Mouse (Mus musculus) CD4-positive, CD25-positive, alpha-beta regulatory T cell, adult 2 months (primary cell): ENCODE measurements around the gene Ldah.

Experiments used
- DNase-seq: peaks from one replicate; pipeline ENCODE4 v3.0.0-alpha.2; 2012; ENCODE audit warnings: low read depth, low spot score

The Ldah gene

GRCm38 (mm10) chr12:8313270-8313771, 105.4 kb downstream of the Ldah start, which contains the start of gene Hs1bp3:
Gene Hs1bp3, plus strand, starts transcription at chr12:8313432.
- peak; percentile 94 for DNase-seq

DNA sequence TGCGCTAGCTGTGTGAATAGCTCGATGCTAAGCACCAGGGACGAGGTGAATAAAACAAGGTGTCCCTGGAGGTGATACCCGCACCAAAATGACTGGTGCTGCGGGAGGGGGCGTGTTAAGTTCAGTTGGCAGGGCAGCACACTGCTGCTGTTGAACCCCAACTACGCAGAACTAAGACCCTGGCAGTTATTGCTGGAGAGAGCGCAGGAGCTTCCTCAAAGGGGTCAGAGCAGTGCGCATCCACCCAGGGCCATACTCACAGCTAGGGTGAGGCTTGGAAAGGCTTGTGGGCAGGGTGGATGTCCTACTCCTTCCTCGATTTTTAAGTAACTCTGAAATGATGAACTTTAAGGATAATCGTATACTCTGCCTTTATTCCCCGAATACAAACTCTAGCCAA, 105.9 kb downstream of the Ldah start:
- DNase-seq, result no peak

- peak; percentile 24 for DNase-seq
Observed at GRCm38 (mm10) chr12:8316541-8316940, 108.6 kb downstream of the Ldah start.

DNA sequence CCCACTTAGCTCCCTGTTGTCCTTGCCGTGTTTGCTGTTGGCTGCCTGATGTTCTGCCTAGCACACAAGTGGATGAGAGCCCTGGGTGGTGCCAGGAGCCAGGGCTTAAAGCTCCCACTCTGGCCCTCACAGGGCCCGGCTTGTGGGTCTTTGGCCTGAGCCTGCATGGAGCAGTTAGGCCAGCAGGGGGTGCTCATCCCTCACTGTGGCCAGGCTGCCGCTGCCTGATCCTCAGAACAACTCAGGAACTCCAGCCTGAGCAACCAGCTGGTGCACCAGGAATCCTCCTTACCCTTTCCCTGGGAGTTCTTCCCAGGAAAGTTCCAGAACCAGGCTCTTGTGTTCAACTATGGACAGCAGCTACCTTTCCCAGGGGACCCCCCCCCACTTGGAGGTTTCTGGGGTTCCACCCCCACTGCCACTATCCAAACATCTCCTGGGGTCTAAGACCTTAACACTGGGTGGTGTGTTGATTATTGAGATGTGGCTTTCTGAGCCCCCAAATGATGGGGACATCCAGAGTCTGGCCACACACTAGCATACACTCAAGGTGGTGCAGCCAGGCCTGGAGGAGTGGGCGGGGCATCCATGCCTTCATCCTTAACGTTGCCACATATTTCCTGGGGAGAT, 112.3 kb downstream of the Ldah start:
- peak; percentile 83 for DNase-seq

GRCm38 (mm10) chr12:8321506-8321905, 113.6 kb downstream of the Ldah start:
- DNase-seq, result no peak

DNA sequence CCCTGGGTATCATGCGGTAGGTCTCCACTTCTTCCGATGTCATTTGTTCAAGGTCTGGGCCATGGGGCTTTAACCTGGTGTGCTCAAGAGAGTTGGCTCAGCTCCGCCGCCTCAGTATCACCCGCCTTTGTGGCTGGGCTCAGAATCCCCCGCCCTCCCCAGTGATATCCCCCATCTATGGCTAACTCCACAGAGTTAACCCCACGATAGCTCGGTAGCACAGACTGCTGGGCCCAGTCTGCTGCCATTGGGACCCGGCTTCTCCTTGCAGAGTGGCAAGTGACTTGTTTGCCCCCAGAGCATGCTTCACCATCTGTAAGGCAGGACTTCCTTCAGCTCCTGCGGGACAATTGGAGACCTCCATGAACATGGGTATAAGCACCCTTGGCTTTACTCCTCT, 116.2 kb downstream of the Ldah start:
- no peak for DNase-seq

- DNase-seq, result no peak
Observed at GRCm38 (mm10) chr12:8325245-8325942, 117.5 kb downstream of the Ldah start.

DNA sequence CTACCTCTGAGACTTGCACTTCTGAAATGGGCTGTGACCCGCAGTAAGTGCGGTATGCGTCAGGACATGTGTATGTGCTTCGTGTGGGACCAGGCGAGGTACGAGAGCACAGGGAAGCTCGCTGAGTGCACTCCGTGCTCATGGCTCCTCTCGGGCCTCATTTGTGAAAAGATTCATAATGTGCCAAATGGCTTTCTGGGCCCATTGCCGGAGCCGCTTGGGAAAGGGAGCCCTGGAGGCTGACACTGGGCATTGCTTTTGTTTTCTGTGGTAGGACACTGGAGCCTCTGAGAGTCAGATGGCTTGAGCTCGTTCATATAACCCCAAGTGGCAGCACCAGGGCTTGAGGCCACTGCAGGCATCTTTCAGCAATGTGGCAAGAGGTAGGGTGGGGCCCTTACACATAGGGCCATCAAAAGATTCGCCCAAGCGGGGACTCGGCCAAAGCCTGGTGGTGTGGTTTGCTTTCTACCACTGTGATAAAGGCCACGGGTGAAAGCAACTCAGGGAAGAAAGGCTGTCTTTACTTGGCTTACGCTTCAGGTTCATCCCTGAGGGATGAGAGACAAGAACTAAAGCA, 118.1 kb downstream of the Ldah start:
- no peak for DNase-seq

- peak; percentile 92 for DNase-seq
Observed at GRCm38 (mm10) chr12:8326825-8327674, 119.1 kb downstream of the Ldah start.

GRCm38 (mm10) chr12:8327675-8328053, 119.8 kb downstream of the Ldah start:
- DNase-seq, result no peak

DNA sequence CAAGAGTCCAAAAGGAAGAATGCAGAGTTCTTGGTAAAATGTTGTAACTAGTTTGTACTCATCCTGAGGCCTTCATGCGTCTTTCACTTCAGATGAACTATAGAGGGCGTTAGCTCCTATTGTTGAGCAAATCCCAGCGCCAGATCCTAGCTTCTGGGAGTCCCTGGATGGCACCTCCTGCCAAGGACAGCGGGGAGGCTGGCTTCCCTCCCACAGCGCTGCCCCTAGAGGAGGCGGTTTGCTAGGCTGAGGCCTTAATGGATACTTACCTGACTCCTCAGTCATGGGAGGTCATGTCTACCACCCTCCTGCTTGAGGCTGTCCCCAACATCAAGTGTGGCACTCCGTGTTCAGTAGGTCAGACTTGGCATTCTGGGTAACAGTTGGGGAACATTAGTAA, 121.3 kb downstream of the Ldah start:
- DNase-seq, result no peak

DNA sequence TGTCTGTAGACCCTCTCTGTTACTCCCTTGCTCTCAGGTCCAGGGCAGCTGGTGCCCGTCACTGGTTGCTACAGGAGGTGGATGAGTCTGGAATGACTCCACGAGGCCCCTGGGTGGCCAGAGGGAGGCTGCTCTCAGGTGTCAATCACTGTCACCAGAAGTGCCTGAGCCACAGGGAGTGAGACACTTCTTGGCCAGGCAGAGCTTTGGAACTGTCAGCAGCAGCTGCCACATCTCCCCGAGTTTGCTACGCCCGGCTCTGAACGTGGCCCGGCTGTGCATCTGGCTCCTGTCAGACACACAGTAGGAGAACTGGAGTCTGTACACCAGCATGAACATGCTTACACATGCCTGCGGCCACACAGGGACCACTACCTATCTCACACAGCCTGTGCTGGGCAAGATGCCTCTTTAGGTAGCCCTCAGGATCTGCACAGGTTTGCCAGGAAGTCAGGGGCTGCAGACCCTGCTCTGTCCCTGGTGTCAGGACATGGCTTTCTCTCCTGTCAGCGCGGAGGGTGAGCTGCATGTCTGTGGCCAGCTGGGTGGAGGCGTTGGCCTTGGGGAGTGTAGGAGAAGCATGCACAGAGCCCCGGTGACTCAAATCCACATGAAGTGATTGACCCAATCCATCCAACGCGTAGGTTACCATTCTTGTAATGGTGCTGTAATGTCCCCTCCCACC, 123.7 kb downstream of the Ldah start:
- no peak for DNase-seq

DNA sequence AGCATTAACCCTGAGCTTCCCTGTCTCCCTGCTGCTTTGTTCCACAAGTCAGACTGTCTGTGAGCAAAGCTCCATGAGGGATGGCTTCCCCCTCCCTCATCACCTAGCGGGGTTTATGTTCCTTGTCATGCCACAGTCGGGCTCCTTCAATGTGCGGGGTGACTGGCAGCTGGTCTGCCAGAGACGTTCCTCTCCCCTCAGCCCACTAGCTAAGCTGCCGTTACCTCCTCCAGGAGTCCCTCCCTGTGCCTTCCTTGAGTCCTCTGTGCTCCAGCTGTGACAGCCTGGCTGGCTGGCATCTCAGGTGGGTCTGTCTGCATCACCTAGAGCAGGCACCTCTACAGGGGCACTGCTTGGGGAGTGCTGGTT, 124.3 kb downstream of the Ldah start:
- no peak for DNase-seq

DNA sequence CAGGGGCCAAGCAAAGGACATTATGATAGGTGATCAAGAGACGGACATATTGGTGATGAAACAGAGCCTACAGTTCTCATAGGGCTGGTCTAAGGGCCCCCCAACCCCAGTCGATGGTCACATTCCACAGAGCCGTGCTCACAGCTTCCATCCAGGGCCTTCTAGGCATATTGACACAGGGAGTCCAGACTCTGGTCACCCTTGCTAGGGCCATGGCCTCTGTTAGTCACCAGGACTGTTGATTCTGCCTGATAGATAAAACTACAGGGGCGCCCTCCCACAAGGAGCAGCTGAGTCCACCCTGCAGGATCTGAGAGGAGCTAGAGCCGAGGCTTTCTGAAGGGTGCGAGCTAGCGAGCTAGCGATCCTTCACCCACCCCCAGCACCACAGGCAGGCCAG, 125.7 kb downstream of the Ldah start:
- no peak for DNase-seq

- no peak for DNase-seq
Observed at GRCm38 (mm10) chr12:8334261-8334660, 126.4 kb downstream of the Ldah start.
